Mouse (Mus musculus) heart, embryonic 16.5 days (tissue): ENCODE results near the gene 4930447F04Rik. TPM values are rescaled to one million over a fixed set of nuclear protein-coding genes. Genes with fewer than 3 reads are reported as not detected.

Source experiments
- ATAC-seq: fragments of 200-750 bp; cut with Nextera tagmentation; replicated peaks from 2 replicates; pipeline ENCODE4 v1.8.0; 2017; ENCODE audit warnings: moderate number of reproducible peaks; ENCODE audit not compliant: insufficient read depth, low FRiP score; ENCODE audit errors: extremely low read depth
- H3K27ac ChIP-seq: fragments of 300-500 bp; sonication (generic); 2 replicates; pipeline ENCODE4 v1.5.1; 2014; ENCODE audit warnings: mild to moderate bottlenecking, low read length, control low read depth, moderate library complexity
- H3K27me3 ChIP-seq: fragments of 300-500 bp; sonication (generic); 2 replicates; pipeline ENCODE4 v1.6.1; 2014; ENCODE audit warnings: low read length, mixed read lengths; ENCODE audit not compliant: control insufficient read depth, insufficient read depth
- H3K36me3 ChIP-seq: fragments of 300-500 bp; sonication (generic); 2 replicates; pipeline ENCODE4 v1.6.1; 2014; ENCODE audit not compliant: control insufficient read depth, insufficient read depth
- H3K4me1 ChIP-seq: fragments of 300-500 bp; sonication (generic); 2 replicates; pipeline ENCODE4 v1.6.1; 2014; ENCODE audit warnings: low read length, mixed read lengths; ENCODE audit not compliant: control insufficient read depth, insufficient read depth
- H3K4me2 ChIP-seq: fragments of 300-500 bp; sonication (generic); 2 replicates; pipeline ENCODE4 v1.6.1; 2014; ENCODE audit warnings: low read depth, mild to moderate bottlenecking, control low read depth, low read length
- H3K4me3 ChIP-seq: fragments of 300-500 bp; sonication (generic); 2 replicates; pipeline ENCODE4 v1.5.1; 2014; ENCODE audit warnings: mild to moderate bottlenecking, control low read depth, low read length
- H3K9ac ChIP-seq: fragments of 300-500 bp; sonication (generic); 2 replicates; pipeline ENCODE4 v1.6.1; 2014; ENCODE audit warnings: low read length, control low read depth
- H3K9me3 ChIP-seq: fragments of 300-500 bp; sonication (generic); replicated peaks from 2 replicates; pipeline ENCODE4 v1.6.1; 2016; ENCODE audit warnings: low read length; ENCODE audit not compliant: control insufficient read depth
- WGBS: fragments of 180-500 bp; shearing (Covaris S2); extraction: QIAGEN DNeasy Blood & Tissue Kit; methylation state at CpG from one replicate; pipeline ENCODE4 v1.1.7; 2014; 5-methylcytosine and 5-hydroxymethylcytosine counted together
- polyA plus RNA-seq: library from polyadenylated mRNA; unstranded; fragments of >200 nt; fragmentation: Nextera tagmentation; extraction: Ambion mirVana; gene quantifications from 2 replicates; pipeline ENCODE4 v1.2.1, GENCODE M21; 2015

The 4930447F04Rik gene
- not detected in 2 replicates for polyA plus RNA-seq

- ATAC-seq = no peak
- no peak within 1 kb of the TSS for H3K9ac ChIP-seq
- no peak within 1 kb of the TSS for H3K4me2 ChIP-seq
- WGBS = 67% methylated on average over 1 of the region's 1 CpGs
- H3K4me3 ChIP-seq = no peak within 1 kb of the TSS
- H3K4me1 ChIP-seq = no peaks in the 10 kb centered on the region
- H3K27me3 ChIP-seq = no peaks in the 10 kb centered on the region
- H3K27ac ChIP-seq = no peak within 1 kb of the TSS
- H3K9me3 ChIP-seq = no peaks in the 10 kb centered on the region
- no peaks in the 10 kb centered on the region for H3K36me3 ChIP-seq
Measured at GRCm38 (mm10) chrX:66304124-66304523, at the start of gene 4930447F04Rik. 4930447F04Rik (minus strand) TSS chrX:66304224.
